ENCODE assay signal across 1 mouse cellular context in the genomic region with DNA sequence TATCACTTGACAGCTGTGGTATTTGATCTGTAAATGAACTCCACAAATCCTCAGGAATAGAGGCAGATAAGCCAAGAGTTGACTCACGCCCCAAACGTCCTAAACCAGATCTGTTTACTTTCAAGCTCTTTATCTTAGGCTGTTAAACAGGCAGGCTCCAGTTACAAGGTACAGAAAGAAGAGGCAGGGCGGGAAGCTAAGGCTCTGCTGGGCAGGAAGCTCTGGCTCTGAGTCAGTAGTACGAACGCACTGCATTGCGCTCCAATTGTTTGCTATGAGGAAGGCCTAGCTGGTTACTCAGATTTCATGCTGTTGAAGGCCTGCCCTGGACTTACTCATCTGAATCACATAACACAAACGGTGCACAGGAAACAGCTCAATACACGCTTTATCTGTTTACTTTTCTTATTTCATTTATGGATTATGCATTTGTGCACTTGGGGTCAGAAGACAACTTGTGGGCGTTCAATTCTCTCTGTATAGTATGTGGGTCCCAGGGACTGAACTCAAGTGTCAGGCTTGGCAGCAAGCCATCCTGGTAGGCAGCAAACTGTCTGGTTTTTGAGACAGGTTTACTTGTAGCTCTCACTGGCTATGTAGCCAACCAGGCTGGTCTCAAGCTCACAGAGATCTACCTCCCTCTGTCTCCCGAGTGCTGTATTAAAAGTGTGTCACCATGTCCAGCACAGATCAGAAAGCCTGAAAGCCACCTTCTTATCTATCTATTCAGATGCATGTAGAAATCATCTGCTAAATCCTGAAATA.
TF ChIP-seq lines count a peak whose summit lies in the region.

No protein-coding gene starts in this region.

TF ChIP-seq in MEL, 35 proteins besides CTCF, POLR2A, EP300 and RAD21 (continued from another document):
- TF ChIP-seq POLR2AphosphoS5 (IDR thresholded peaks at IDR 0.05; ENCODE audit: borderline replicate concordance, low read depth, low read length) (no peak), RCOR1 (IDR thresholded peaks at IDR 0.05; ENCODE audit: low read depth, low read length) (peak; percentile 88), SMC3 (IDR thresholded peaks at IDR 0.05; ENCODE audit: low read depth, low read length) (no peak), E2F4 (IDR thresholded peaks at IDR 0.05; ENCODE audit: borderline replicate concordance, low read depth, low read length) (peak; percentile 89), SIN3A (IDR thresholded peaks at IDR 0.05; ENCODE audit: low read length) (peak; percentile 60; the same call in 1 of the 2 replicates), MYC (IDR thresholded peaks at IDR 0.05; ENCODE audit: low read depth, low read length) (no peak), MAX (IDR thresholded peaks at IDR 0.05; ENCODE audit: low read length) (peak; percentile 30; the same call in 1 of the 2 replicates), BHLHE40 (IDR thresholded peaks at IDR 0.05; ENCODE audit: borderline replicate concordance, low read depth, low read length) (peak; percentile 21; the same call in 1 of the 2 replicates), GABPA (IDR thresholded peaks at IDR 0.05; ENCODE audit: low read depth, low read length) (no peak), MYB (IDR thresholded peaks at IDR 0.05; ENCODE audit: low read depth, low read length) (peak; percentile 82), MXI1 (IDR thresholded peaks at IDR 0.05; ENCODE audit: low read depth, low read length) (peak; percentile 44), HCFC1 (IDR thresholded peaks at IDR 0.05; ENCODE audit: low read depth, low read length) (no peak), KAT2A (conservative IDR thresholded peaks at IDR 0.05; ENCODE audit: low read depth, low read length) (no peak), TBP (IDR thresholded peaks at IDR 0.05; ENCODE audit: low read depth, low read length) (peak; percentile 42; the same call in 1 of the 2 replicates), MAFK (IDR thresholded peaks at IDR 0.05; ENCODE audit: borderline replicate concordance, low read depth, low read length) (no peak), NRF1 (IDR thresholded peaks at IDR 0.05; ENCODE audit: insufficient read depth, low read depth, low read length, poor library complexity, severe bottlenecking) (no peak), UBTF (IDR thresholded peaks at IDR 0.05; ENCODE audit: borderline replicate concordance, insufficient read depth, low read depth, low read length) (no peak), TAL1 (IDR thresholded peaks at IDR 0.05; ENCODE audit: low read length) (peak; percentile 29), USF1 (IDR thresholded peaks at IDR 0.05; ENCODE audit: low read depth, low read length) (no peak), JUND (IDR thresholded peaks at IDR 0.05; ENCODE audit: low read depth, low read length) (0 out of 2 replicates have a peak, but pooled peaks have one; percentile 19), CHD2 (IDR thresholded peaks at IDR 0.05; ENCODE audit: low read length) (no peak), MEF2A (IDR thresholded peaks at IDR 0.05; ENCODE audit: extremely low read depth, insufficient replicate concordance, low read depth, low read length, poor library complexity, severe bottlenecking) (no peak)
